Mouse (Mus musculus): ENCODE measurements at regions not wholly inside any gene's neighbourhood (a gene's known extent, or its start where the extent isn't known, plus 50 kb on each side); places are given as distances from the start of the nearest gene placed in this dataset.

DNA sequence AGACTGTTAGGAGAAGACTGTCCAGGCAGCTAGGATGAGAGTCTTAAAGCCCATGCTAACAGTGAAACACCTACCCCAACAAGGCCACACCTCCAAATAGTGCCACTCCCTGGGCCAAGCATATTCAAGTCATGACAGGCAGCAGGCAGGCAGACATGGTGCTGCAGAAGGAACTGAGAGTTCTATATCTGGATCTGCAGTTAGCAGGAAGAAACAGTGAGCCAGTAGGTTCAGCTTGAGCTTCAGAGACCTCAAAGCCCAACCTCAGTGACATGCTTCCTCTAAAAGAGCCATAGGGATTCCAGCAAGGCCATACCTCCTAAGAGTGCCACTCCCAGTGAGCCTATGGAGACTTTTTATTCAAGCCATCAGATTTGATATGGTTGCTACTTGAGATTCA, 252.0 kb upstream of the Slc30a5 start:
- TF ChIP-seq BHLHE40 (IDR thresholded peaks at IDR 0.05; ENCODE audit: low read depth, low read length) = 0 out of 2 replicates have a peak, but pooled peaks have one; percentile 20
- TF ChIP-seq CTCF (conservative IDR thresholded peaks at IDR 0.05 in 1 of 2, IDR thresholded peaks at IDR 0.05 in 1 of 2; ENCODE audit: low read depth in 2 of 2, low read length in 2 of 2) = no peak
- no peak; the same call in 1 of the 2 replicates for TF ChIP-seq ETS1 (conservative IDR thresholded peaks at IDR 0.05; ENCODE audit: low read depth, low read length)
- TF ChIP-seq POLR2A (IDR thresholded peaks at IDR 0.05; ENCODE audit: low read depth, low read length) = no peak
- peak; percentile 28; the same call in 1 of the 2 replicates for TF ChIP-seq ELF1 (IDR thresholded peaks at IDR 0.05; ENCODE audit: low read depth, low read length)
- TF ChIP-seq SIN3A (IDR thresholded peaks at IDR 0.05; ENCODE audit: low read length) = no peak
- no peak for TF ChIP-seq TBP (conservative IDR thresholded peaks at IDR 0.05; ENCODE audit: low read depth, low read length)
- TF ChIP-seq ZNF384 (IDR thresholded peaks at IDR 0.05; ENCODE audit: low read depth, low read length) = no peak
- TF ChIP-seq E2F4 (IDR thresholded peaks at IDR 0.05; ENCODE audit: insufficient replicate concordance, low read depth, low read length) = no peak
- TF ChIP-seq MXI1 (IDR thresholded peaks at IDR 0.05; ENCODE audit: low read depth, low read length) = no peak
- no peak for TF ChIP-seq MAFK (IDR thresholded peaks at IDR 0.05; ENCODE audit: insufficient replicate concordance, low read length)
- no peak for TF ChIP-seq SMC3 (IDR thresholded peaks at IDR 0.05; ENCODE audit: low read depth, low read length)
- TF ChIP-seq PAX5 (IDR thresholded peaks at IDR 0.05; ENCODE audit: low read length) = no peak

Data from CH12.LX (cell line).